Mouse (Mus musculus): Measurements from ENCODE around the gene Fam32a. TPM values are rescaled to one million over a fixed set of nuclear protein-coding genes. Genes with fewer than 3 reads are reported as not detected.

The Fam32a gene
- total RNA-seq, 2 experiments from 2014 or later, result 42.9 to 52.6 TPM

GRCm38 (mm10) chr8:72272361-72272760 is 52.8 kb downstream of the Fam32a start:
- peak; percentile 65 for ATAC-seq (replicated peaks; ENCODE audit: poor library complexity, severe bottlenecking)

GRCm38 (mm10) chr8:72273111-72273770 is 53.7 kb downstream of the Fam32a start:
- ATAC-seq (replicated peaks; ENCODE audit: poor library complexity, severe bottlenecking), result no peak

GRCm38 (mm10) chr8:72273807-72274206 is 54.3 kb downstream of the Fam32a start:
- peak; percentile 59 for ATAC-seq (replicated peaks; ENCODE audit: poor library complexity, severe bottlenecking)

Other genes with a start within 250 kb of the Fam32a start
- 11.7 and 15.8 TPM in 2 replicates for gene Cyp4f18, start 210.1 kb upstream of the Fam32a start, total RNA-seq (2014; fragmentation: Nextera tagmentation)
- gene Cyp4f18, start 210.1 kb upstream of the Fam32a start, total RNA-seq (2017), result 6.5 and 7.1 TPM in 2 replicates
- gene Olfr372, start 178.5 kb upstream of the Fam32a start, total RNA-seq (2014; fragmentation: Nextera tagmentation), result not detected in 2 replicates
- not detected in 2 replicates for gene Olfr372, start 178.5 kb upstream of the Fam32a start, total RNA-seq (2017)
- gene Olfr373, start 136.6 kb upstream of the Fam32a start, total RNA-seq (2014; fragmentation: Nextera tagmentation), result not detected in 2 replicates
- not detected in 2 replicates for gene Olfr373, start 136.6 kb upstream of the Fam32a start, total RNA-seq (2017)
- not detected in 2 replicates for gene Olfr374, start 112.7 kb upstream of the Fam32a start, total RNA-seq (2014; fragmentation: Nextera tagmentation)
- gene Olfr374, start 112.7 kb upstream of the Fam32a start, total RNA-seq (2017), result not detected in 2 replicates
- 35.0 and 39.9 TPM in 2 replicates for gene Tpm4, start 84.8 kb upstream of the Fam32a start, total RNA-seq (2014; fragmentation: Nextera tagmentation)
- 54.2 and 60.5 TPM in 2 replicates for gene Tpm4, start 84.8 kb upstream of the Fam32a start, total RNA-seq (2017)
- gene Rab8a, start 58.5 kb upstream of the Fam32a start, total RNA-seq (2014; fragmentation: Nextera tagmentation), result 38.9 and 39.9 TPM in 2 replicates
- gene Rab8a, start 58.5 kb upstream of the Fam32a start, total RNA-seq (2017), result 320 and 344 TPM in 2 replicates
- 6.2 and 14.0 TPM in 2 replicates for gene Hsh2d, start 30.1 kb upstream of the Fam32a start, total RNA-seq (2014; fragmentation: Nextera tagmentation)
- gene Hsh2d, start 30.1 kb upstream of the Fam32a start, total RNA-seq (2017), result 2.6 and 3.1 TPM in 2 replicates
- 0.64 TPM in 1 of 2 replicates, not detected in the other for gene Cib3, start 6.9 kb upstream of the Fam32a start, total RNA-seq (2014; fragmentation: Nextera tagmentation)
- not detected in 2 replicates for gene Cib3, start 6.9 kb upstream of the Fam32a start, total RNA-seq (2017)
- gene Gm11034, start 6.1 kb upstream of the Fam32a start, total RNA-seq (2014; fragmentation: Nextera tagmentation), result not detected in 2 replicates
- gene Gm11034, start 6.1 kb upstream of the Fam32a start, total RNA-seq (2017), result not detected in 2 replicates
- 80.1 and 117 TPM in 2 replicates for gene Ap1m1, start 20.3 kb downstream of the Fam32a start, total RNA-seq (2014; fragmentation: Nextera tagmentation)
- 49.1 and 59.8 TPM in 2 replicates for gene Ap1m1, start 20.3 kb downstream of the Fam32a start, total RNA-seq (2017)
- 29.7 and 33.2 TPM in 2 replicates for gene Gm10282, start 85.5 kb downstream of the Fam32a start, total RNA-seq (2014; fragmentation: Nextera tagmentation)
- 67.4 and 74.9 TPM in 2 replicates for gene Gm10282, start 85.5 kb downstream of the Fam32a start, total RNA-seq (2017)
- 1.9 and 5.5 TPM in 2 replicates for gene Klf2, start 99.3 kb downstream of the Fam32a start, total RNA-seq (2014; fragmentation: Nextera tagmentation)
- gene Klf2, start 99.3 kb downstream of the Fam32a start, total RNA-seq (2017), result 2.8 and 3.2 TPM in 2 replicates
- gene Eps15l1, start 201.7 kb downstream of the Fam32a start, total RNA-seq (2014; fragmentation: Nextera tagmentation), result 58.3 and 64.3 TPM in 2 replicates
- 34.8 and 38.6 TPM in 2 replicates for gene Eps15l1, start 201.7 kb downstream of the Fam32a start, total RNA-seq (2017)
- 0.34 and 1.5 TPM in 2 replicates for gene Calr3, start 224.1 kb downstream of the Fam32a start, total RNA-seq (2014; fragmentation: Nextera tagmentation)
- 2.2 and 4.7 TPM in 2 replicates for gene Calr3, start 224.1 kb downstream of the Fam32a start, total RNA-seq (2017)
- 3.6 and 6.4 TPM in 2 replicates for gene 1700030K09Rik, start 224.2 kb downstream of the Fam32a start, total RNA-seq (2014; fragmentation: Nextera tagmentation)
- gene 1700030K09Rik, start 224.2 kb downstream of the Fam32a start, total RNA-seq (2017), result 6.1 and 7.1 TPM in 2 replicates

Measured in granulocyte monocyte progenitor cell, adult 5-6 weeks (primary cell).